Mouse (Mus musculus) neural tube, embryonic 12.5 days (tissue): ENCODE data around the gene Phykpl. TPM values are rescaled to one million over a fixed set of nuclear protein-coding genes. Genes with fewer than 3 reads are reported as not detected.
A peak's percentile ranks its signal among the peaks of the same experiment; 100 is the strongest.

ENCODE experiments used
- ATAC-seq: fragments of 200-750 bp; cut with Nextera tagmentation; 2 replicates; pipeline ENCODE4 v1.8.0; 2017; ENCODE audit warnings: low read depth, mild to moderate bottlenecking, moderate TSS enrichment, moderate library complexity; ENCODE audit not compliant: low FRiP score
- H3K27ac ChIP-seq: fragments of 300-500 bp; sonication (generic); 2 replicates; pipeline ENCODE4 v1.5.1; 2016
- H3K27me3 ChIP-seq: fragments of 300-500 bp; sonication (generic); replicated peaks from 2 replicates; pipeline ENCODE4 v1.6.1; 2016; ENCODE audit warnings: mild to moderate bottlenecking
- H3K36me3 ChIP-seq: fragments of 300-500 bp; sonication (generic); 2 replicates; pipeline ENCODE4 v1.6.1; 2016; ENCODE audit warnings: mild to moderate bottlenecking
- H3K4me1 ChIP-seq: fragments of 300-500 bp; sonication (generic); 2 replicates; pipeline ENCODE4 v1.6.1; 2016
- H3K4me2 ChIP-seq: fragments of 300-500 bp; sonication (generic); replicated peaks from 2 replicates; pipeline ENCODE4 v1.6.1; 2016; ENCODE audit warnings: mild to moderate bottlenecking
- H3K4me3 ChIP-seq: fragments of 300-500 bp; sonication (generic); 2 replicates; pipeline ENCODE4 v1.5.1; 2016
- H3K9ac ChIP-seq: fragments of 300-500 bp; sonication (generic); 2 replicates; pipeline ENCODE4 v1.6.1; 2016; ENCODE audit warnings: mild to moderate bottlenecking
- H3K9me3 ChIP-seq: fragments of 300-500 bp; sonication (generic); 2 replicates; pipeline ENCODE4 v1.6.1; 2016; ENCODE audit warnings: mild to moderate bottlenecking
- WGBS: fragments of 180-500 bp; shearing (Covaris S2); methylation state at CpG from one replicate; pipeline ENCODE4 v1.1.7; 2016; 5-methylcytosine and 5-hydroxymethylcytosine counted together
- polyA plus RNA-seq: library from polyadenylated mRNA; unstranded; fragments of >200 nt; fragmentation: Nextera tagmentation; extraction: Ambion mirVana; gene quantifications from 2 replicates; pipeline ENCODE4 v1.2.1, GENCODE M21; 2016

Phykpl gene
- polyA plus RNA-seq, 1 experiment from 2014 or later = 14.4 TPM

DNA sequence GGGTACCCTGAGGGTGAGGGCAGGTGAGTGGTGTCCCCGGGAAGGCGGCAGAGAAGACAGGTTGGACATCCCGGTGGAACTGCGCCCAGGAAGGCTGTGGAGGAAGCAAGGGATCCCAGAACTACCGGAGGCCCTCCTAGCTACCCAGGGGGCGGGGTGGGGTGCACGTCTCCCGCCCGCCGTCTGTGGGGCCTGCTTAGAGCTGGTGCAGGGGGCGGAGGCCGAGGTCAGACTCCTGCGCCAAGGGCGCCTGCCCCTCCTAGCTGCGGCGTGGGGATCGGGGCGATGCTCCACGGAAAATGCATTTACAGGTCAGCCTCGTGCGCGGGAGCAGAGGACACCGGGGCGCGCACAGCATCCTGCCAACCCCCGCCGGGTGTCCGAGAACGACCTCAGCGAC is 65.7 kb downstream of the Phykpl start:
- Histone ChIP-seq H3K9me3 (no peaks in the 10 kb centered on the region), H3K36me3 (no peaks in the 10 kb centered on the region), H3K27me3 (peaks cover 24% of the 10 kb centered on the region), H3K4me1 (peaks cover 37% of the 10 kb centered on the region), H3K4me3 (peak overlapping the region; percentile 47), H3K27ac (no peak overlapping the region), H3K4me2 (peak overlapping the region; percentile 87), H3K9ac (peak overlapping the region; percentile 52)
- WGBS = under 1% methylated on average over 30 of the region's 30 CpGs
- no peak for ATAC-seq

GRCm38 (mm10) chr11:51650691-51651515 is 66.3 kb downstream of the Phykpl start, which contains the start of the genes N4bp3 and D930048N14Rik:
Gene N4bp3 (minus strand): TSS chr11:51650842.
Gene D930048N14Rik (plus strand): TSS chr11:51650954.
- Histone ChIP-seq H3K4me2 (peak within 1 kb of the TSS; percentile 87), H3K36me3 (no peaks in the 10 kb centered on the region), H3K9me3 (no peaks in the 10 kb centered on the region), H3K27me3 (peaks cover 24% of the 10 kb centered on the region), H3K4me3 (peak within 1 kb of the TSS; percentile 47), H3K27ac (no peak within 1 kb of the TSS), H3K4me1 (peaks cover 37% of the 10 kb centered on the region), H3K9ac (peak within 1 kb of the TSS; percentile 52)
- 1% methylated on average over 70 of the region's 70 CpGs for WGBS
- ATAC-seq = peak; percentile 37; the same call in 1 of the 2 replicates

DNA sequence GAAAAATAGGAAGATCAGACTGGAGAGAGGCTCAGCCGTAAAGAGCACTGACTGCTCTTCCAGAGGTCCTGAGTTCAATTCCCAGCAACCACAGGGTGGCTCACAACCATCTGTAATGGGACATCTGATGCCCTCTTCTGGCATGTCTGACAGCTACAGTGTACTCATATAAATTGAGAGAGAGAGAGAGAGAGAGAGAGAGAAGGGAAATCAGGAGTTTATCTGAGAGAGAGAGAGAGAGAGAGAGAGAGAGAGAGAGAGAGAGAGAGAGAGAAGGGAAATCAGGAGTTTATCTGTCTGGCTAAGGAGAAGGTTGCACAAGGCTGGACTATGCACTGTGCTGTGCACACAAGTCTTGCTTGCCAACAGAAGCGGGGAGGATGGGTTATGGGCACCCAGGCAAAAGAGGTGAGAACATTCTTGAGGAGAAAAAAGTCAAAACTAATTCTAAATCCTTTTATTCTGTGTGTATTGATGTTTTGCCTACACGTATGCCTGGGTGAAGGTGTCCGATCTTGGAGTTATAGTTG is 68.4 kb downstream of the Phykpl start:
- Histone ChIP-seq H3K36me3 (no peaks in the 10 kb centered on the region), H3K4me3 (no peak overlapping the region), H3K27ac (no peak overlapping the region), H3K4me2 (no peak overlapping the region), H3K9me3 (no peaks in the 10 kb centered on the region), H3K9ac (no peak overlapping the region), H3K27me3 (peaks cover 24% of the 10 kb centered on the region), H3K4me1 (peaks cover 28% of the 10 kb centered on the region)
- WGBS = 94% methylated on average over 4 of the region's 4 CpGs
- ATAC-seq = no peak

DNA sequence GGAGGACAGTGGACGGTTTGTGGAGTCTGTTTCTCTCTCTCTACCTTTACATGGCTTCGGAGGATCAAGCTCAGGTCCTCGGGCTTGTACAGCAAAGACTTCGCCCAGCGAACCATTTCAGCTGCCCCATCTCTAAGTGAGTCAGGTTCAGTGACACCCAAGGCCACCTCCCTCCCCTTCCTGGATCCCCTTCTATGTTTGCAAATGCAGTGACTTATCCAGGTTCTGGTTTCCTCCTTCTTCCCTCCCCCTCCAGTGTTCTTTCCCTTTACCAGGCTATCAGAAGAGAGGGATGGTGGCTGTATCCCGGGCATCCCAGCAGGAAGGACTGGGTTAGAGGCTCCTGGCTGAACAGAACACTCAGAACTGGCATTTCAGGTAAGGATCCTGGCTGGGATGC is 69.2 kb downstream of the Phykpl start:
- Histone ChIP-seq H3K9me3 (no peaks in the 10 kb centered on the region), H3K4me2 (no peak overlapping the region), H3K36me3 (no peaks in the 10 kb centered on the region), H3K27ac (no peak overlapping the region), H3K9ac (no peak overlapping the region), H3K4me1 (peaks cover 21% of the 10 kb centered on the region), H3K27me3 (peaks cover 24% of the 10 kb centered on the region), H3K4me3 (no peak overlapping the region)
- 92% methylated on average over 6 of the region's 6 CpGs for WGBS
- no peak for ATAC-seq

Other genes with a start within 250 kb of the Phykpl start
- 734 and 808 TPM in 2 replicates for gene Hnrnpab, start 22.1 kb downstream of the Phykpl start, polyA plus RNA-seq
- 121 and 122 TPM in 2 replicates for gene Nhp2, start 35.0 kb downstream of the Phykpl start, polyA plus RNA-seq
- 57.6 and 57.7 TPM in 2 replicates for gene Rmnd5b, start 51.1 kb downstream of the Phykpl start, polyA plus RNA-seq
- gene N4bp3, start 66.1 kb downstream of the Phykpl start, polyA plus RNA-seq = 15.1 and 16.8 TPM in 2 replicates
- gene D930048N14Rik, start 66.2 kb downstream of the Phykpl start, polyA plus RNA-seq = 1.2 and 1.4 TPM in 2 replicates
- gene 0610009B22Rik, start 104.1 kb downstream of the Phykpl start, polyA plus RNA-seq = 101 and 112 TPM in 2 replicates
- 14.5 and 15.9 TPM in 2 replicates for gene Sec24a, start 178.9 kb downstream of the Phykpl start, polyA plus RNA-seq
- 144 and 146 TPM in 2 replicates for gene Sar1b, start 178.9 kb downstream of the Phykpl start, polyA plus RNA-seq